Mouse (Mus musculus): ENCODE measurements around the gene Ciz1. TPM values are rescaled to one million over a fixed set of nuclear protein-coding genes. Genes with fewer than 3 reads are reported as not detected.
A peak's percentile ranks its signal among the peaks of the same experiment; 100 is the strongest.

The Ciz1 gene
- polyA plus RNA-seq, 1 experiment = 34.3 TPM

DNA sequence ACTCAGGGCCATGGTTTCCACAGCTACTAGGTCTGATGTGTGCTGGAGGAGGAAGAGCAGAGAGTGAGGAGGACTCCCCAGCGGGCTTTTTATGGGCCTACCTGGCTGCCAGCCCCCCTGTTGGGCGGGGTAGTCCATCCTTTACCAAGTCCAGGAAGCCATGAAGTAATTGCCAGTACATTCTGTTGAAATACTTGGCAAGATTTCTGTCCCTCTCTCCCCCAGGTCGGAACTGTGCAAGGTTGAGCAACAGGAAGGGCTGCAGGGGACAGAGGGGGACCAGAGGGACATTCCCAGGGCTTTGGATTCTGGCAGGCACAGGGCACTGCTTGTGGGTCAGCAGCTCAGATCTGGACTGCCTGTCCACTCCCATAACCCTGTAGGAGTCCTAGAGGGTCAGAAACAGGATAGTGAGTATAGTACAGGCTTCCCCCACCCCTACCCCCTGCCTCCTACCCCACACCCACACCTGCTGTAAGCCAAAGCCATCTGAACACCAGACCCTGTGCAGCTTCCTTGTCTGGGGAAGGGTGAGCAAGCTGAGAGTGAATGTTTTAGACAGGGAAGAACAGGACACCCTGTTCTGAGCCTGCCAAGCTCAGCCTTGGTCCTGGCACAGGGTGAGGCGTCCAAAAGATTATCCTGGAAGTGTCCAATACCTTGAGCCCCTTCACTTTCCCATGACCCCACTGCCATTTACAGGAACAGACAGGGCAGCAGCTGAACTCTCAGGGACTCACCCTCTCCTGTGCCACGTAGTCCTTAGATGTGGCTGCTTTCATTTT, 35.8 kb downstream of the Ciz1 start, which contains the start of gene Lcn2:
Lcn2 (minus strand) TSS at position 547 of the 785 bp plus-strand sequence.
- Histone ChIP-seq H3K4me3 (ENCODE audit: low read depth, low read length) (no peak within 1 kb of the TSS), H3K9me3 (replicated peaks; ENCODE audit: control insufficient read depth, insufficient read depth, low read length, poor library complexity, severe bottlenecking) (no peaks in the 10 kb centered on the region), H3K27me3 (ENCODE audit: control insufficient read depth, insufficient read depth, low read length, poor library complexity, severe bottlenecking) (no peaks in the 10 kb centered on the region), H3K36me3 (ENCODE audit: control insufficient read depth, insufficient read depth, low read length, poor library complexity, severe bottlenecking) (no peaks in the 10 kb centered on the region), H3K4me1 (ENCODE audit: control insufficient read depth, insufficient read depth, low read length) (no peaks in the 10 kb centered on the region), H3K27ac (ENCODE audit: insufficient read depth, low read length) (no peak within 1 kb of the TSS), H3K9ac (ENCODE audit: low read depth, poor library complexity, severe bottlenecking) (no peak within 1 kb of the TSS)
- TF ChIP-seq CTCF (IDR thresholded peaks at IDR 0.05; ENCODE audit: low read depth, low read length) (no peak), POLR2A (IDR thresholded peaks at IDR 0.05; ENCODE audit: insufficient read depth, low read length) (no peak), EP300 (IDR thresholded peaks at IDR 0.05; ENCODE audit: insufficient read depth, low read depth, low read length) (no peak)

DNA sequence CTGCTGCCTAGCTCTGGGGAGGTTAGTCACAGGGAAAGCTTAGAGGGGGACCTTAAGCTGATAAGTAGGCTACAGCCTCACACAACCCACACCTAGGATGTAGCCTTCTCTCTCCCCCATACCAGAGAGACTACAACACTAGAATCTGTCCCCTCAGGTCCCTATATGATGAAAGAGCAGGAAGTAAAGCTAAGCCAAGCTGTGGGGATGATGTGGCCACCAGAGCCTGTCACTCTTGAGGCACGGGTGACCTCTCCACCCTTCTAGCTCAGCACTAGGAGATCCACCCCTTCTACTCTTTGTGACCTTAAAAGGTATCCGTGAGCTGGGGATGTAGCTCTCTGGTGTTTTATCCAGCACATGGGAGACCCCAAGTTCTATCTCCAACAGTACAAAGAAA, 37.0 kb downstream of the Ciz1 start:
- no peak overlapping the region for H3K9ac ChIP-seq (ENCODE audit: low read depth, poor library complexity, severe bottlenecking)
- no peak overlapping the region for H3K27ac ChIP-seq (ENCODE audit: insufficient read depth, low read length)
- no peaks in the 10 kb centered on the region for H3K4me1 ChIP-seq (ENCODE audit: control insufficient read depth, insufficient read depth, low read length)
- H3K4me3 ChIP-seq (ENCODE audit: low read depth, low read length) = no peak overlapping the region
- TF ChIP-seq POLR2A (IDR thresholded peaks at IDR 0.05; ENCODE audit: insufficient read depth, low read length) (no peak), EP300 (IDR thresholded peaks at IDR 0.05; ENCODE audit: insufficient read depth, low read depth, low read length) (no peak)
- no peaks in the 10 kb centered on the region for H3K27me3 ChIP-seq (ENCODE audit: control insufficient read depth, insufficient read depth, low read length, poor library complexity, severe bottlenecking)
- no peaks in the 10 kb centered on the region; the same call in 1 of the 2 replicates for H3K9me3 ChIP-seq (replicated peaks; ENCODE audit: control insufficient read depth, insufficient read depth, low read length, poor library complexity, severe bottlenecking)
- H3K36me3 ChIP-seq (ENCODE audit: control insufficient read depth, insufficient read depth, low read length, poor library complexity, severe bottlenecking) = no peaks in the 10 kb centered on the region

DNA sequence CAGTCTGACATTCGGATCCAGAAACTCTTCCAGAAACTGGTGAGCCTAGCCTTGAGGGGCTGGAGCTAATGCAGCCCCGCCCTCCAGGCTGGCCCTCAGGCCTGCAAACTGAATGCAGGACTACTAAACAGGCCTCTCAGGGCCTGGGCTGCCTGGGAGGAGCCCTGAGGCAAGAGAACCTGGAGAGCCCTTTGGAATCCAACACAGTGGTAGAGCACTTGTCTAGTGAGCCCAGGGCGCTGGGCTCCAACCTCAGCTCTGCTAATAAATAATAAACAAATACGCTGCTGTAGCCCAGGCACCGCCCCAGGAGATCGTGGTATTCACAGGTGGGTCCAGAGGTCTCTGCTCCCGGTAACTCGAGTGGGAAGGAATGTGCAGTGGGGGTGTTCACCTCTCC, 38.7 kb downstream of the Ciz1 start:
- Histone ChIP-seq H3K27me3 (ENCODE audit: control insufficient read depth, insufficient read depth, low read length, poor library complexity, severe bottlenecking) (no peaks in the 10 kb centered on the region), H3K4me1 (ENCODE audit: control insufficient read depth, insufficient read depth, low read length) (no peaks in the 10 kb centered on the region), H3K4me3 (ENCODE audit: low read depth, low read length) (no peak overlapping the region), H3K9me3 (replicated peaks; ENCODE audit: control insufficient read depth, insufficient read depth, low read length, poor library complexity, severe bottlenecking) (no peaks in the 10 kb centered on the region; the same call in 1 of the 2 replicates), H3K9ac (ENCODE audit: low read depth, poor library complexity, severe bottlenecking) (no peak overlapping the region), H3K27ac (ENCODE audit: insufficient read depth, low read length) (no peak overlapping the region), H3K36me3 (ENCODE audit: control insufficient read depth, insufficient read depth, low read length, poor library complexity, severe bottlenecking) (no peaks in the 10 kb centered on the region)
- no peak for TF ChIP-seq POLR2A (IDR thresholded peaks at IDR 0.05; ENCODE audit: insufficient read depth, low read length)
- 0 out of 2 replicates have a peak, but pooled peaks have one; percentile 32 for TF ChIP-seq EP300 (IDR thresholded peaks at IDR 0.05; ENCODE audit: insufficient read depth, low read depth, low read length)

DNA sequence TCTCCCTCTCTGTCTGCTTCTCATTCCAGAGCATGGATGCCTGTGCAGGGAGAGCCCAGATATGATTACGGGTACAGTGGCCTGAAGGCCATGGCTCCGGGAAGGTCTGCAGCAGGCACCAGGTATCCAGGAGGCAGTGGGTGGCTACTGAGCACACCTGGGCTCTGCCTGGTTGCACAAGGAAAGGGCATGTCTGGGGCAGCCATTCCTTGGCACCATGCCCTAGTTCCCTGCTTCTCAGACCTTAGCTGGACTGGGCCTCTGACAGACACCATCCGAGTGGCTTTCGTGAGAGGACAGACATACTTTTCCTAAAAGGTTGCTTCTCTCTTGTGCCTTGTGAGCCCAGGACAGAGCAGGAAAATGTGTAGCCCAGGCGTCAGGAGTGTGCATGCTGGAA, 39.9 kb downstream of the Ciz1 start:
- Histone ChIP-seq H3K4me1 (ENCODE audit: control insufficient read depth, insufficient read depth, low read length) (no peaks in the 10 kb centered on the region), H3K36me3 (ENCODE audit: control insufficient read depth, insufficient read depth, low read length, poor library complexity, severe bottlenecking) (no peaks in the 10 kb centered on the region), H3K9ac (ENCODE audit: low read depth, poor library complexity, severe bottlenecking) (no peak overlapping the region), H3K27ac (ENCODE audit: insufficient read depth, low read length) (no peak overlapping the region), H3K9me3 (replicated peaks; ENCODE audit: control insufficient read depth, insufficient read depth, low read length, poor library complexity, severe bottlenecking) (no peaks in the 10 kb centered on the region; the same call in 1 of the 2 replicates), H3K4me3 (ENCODE audit: low read depth, low read length) (no peak overlapping the region), H3K27me3 (ENCODE audit: control insufficient read depth, insufficient read depth, low read length, poor library complexity, severe bottlenecking) (no peaks in the 10 kb centered on the region)
- TF ChIP-seq EP300 (IDR thresholded peaks at IDR 0.05; ENCODE audit: insufficient read depth, low read depth, low read length) (no peak), CTCF (IDR thresholded peaks at IDR 0.05; ENCODE audit: low read depth, low read length) (no peak), POLR2A (IDR thresholded peaks at IDR 0.05; ENCODE audit: insufficient read depth, low read length) (no peak)

DNA sequence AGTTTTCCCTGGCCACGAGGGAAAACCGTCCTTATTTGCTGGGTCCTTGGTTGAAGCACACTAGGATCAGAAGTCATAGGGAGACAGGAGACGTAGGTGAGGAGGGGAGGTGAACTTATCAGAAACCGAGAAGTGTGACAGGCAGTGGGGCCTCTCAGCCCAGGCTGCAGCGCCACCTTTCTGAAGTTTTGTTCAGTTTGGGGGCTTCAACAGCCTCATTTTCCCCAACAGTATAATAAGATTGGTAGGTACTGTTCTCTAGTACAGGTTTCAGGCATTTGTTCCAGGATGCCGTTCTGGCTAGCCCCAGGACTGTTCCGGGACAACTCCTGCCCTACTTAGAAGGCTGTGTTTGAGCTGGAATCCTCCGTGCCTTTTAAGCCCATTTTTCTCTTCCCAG, 42.8 kb downstream of the Ciz1 start:
- peak overlapping the region; percentile 89 for H3K4me3 ChIP-seq (ENCODE audit: low read depth, low read length)
- H3K4me1 ChIP-seq (ENCODE audit: control insufficient read depth, insufficient read depth, low read length) = no peaks in the 10 kb centered on the region
- peak overlapping the region; percentile 65 for H3K9ac ChIP-seq (ENCODE audit: low read depth, poor library complexity, severe bottlenecking)
- H3K9me3 ChIP-seq (replicated peaks; ENCODE audit: control insufficient read depth, insufficient read depth, low read length, poor library complexity, severe bottlenecking) = no peaks in the 10 kb centered on the region; the same call in 1 of the 2 replicates
- H3K27ac ChIP-seq (ENCODE audit: insufficient read depth, low read length) = no peak overlapping the region
- no peak for TF ChIP-seq EP300 (IDR thresholded peaks at IDR 0.05; ENCODE audit: insufficient read depth, low read depth, low read length)
- TF ChIP-seq CTCF (IDR thresholded peaks at IDR 0.05; ENCODE audit: low read depth, low read length) = peak; percentile 51
- no peaks in the 10 kb centered on the region for H3K27me3 ChIP-seq (ENCODE audit: control insufficient read depth, insufficient read depth, low read length, poor library complexity, severe bottlenecking)
- no peaks in the 10 kb centered on the region for H3K36me3 ChIP-seq (ENCODE audit: control insufficient read depth, insufficient read depth, low read length, poor library complexity, severe bottlenecking)

DNA sequence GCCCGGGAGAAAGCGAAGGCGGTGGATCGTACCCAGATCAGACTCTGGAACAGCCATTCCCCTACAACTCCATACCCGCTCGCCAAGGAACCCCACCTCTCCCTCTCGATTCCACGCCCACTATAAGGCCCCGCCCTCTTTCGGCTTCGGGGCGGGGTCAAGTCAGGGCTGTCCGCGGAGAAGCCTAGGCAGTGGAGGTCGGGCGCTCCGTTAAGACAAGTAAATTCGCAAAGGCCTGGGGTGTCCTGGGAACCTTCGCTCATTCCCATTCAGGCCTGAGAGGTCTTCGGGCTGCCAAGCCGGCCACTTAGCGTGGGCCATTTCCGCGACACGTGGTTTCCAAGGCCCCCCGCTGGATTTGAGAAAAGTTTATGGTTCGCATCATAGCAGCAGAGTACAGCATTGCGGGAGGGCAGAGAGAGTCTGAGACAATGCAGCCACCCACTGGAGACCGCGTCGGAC, 43.4 kb downstream of the Ciz1 start, which contains the start of gene Ptges2:
Ptges2 (plus strand) TSS at position 413 of the 462 bp plus-strand sequence.
- no peaks in the 10 kb centered on the region for H3K4me1 ChIP-seq (ENCODE audit: control insufficient read depth, insufficient read depth, low read length)
- H3K36me3 ChIP-seq (ENCODE audit: control insufficient read depth, insufficient read depth, low read length, poor library complexity, severe bottlenecking) = no peaks in the 10 kb centered on the region
- H3K9ac ChIP-seq (ENCODE audit: low read depth, poor library complexity, severe bottlenecking) = peak within 1 kb of the TSS; percentile 65
- no peak within 1 kb of the TSS for H3K27ac ChIP-seq (ENCODE audit: insufficient read depth, low read length)
- TF ChIP-seq POLR2A (IDR thresholded peaks at IDR 0.05; ENCODE audit: insufficient read depth, low read length) = no peak
- TF ChIP-seq CTCF (IDR thresholded peaks at IDR 0.05; ENCODE audit: low read depth, low read length) = no peak
- TF ChIP-seq EP300 (IDR thresholded peaks at IDR 0.05; ENCODE audit: insufficient read depth, low read depth, low read length) = no peak
- H3K9me3 ChIP-seq (replicated peaks; ENCODE audit: control insufficient read depth, insufficient read depth, low read length, poor library complexity, severe bottlenecking) = no peaks in the 10 kb centered on the region; the same call in 1 of the 2 replicates
- no peaks in the 10 kb centered on the region for H3K27me3 ChIP-seq (ENCODE audit: control insufficient read depth, insufficient read depth, low read length, poor library complexity, severe bottlenecking)
- peak within 1 kb of the TSS; percentile 89 for H3K4me3 ChIP-seq (ENCODE audit: low read depth, low read length)
